Mouse (Mus musculus): Measurements from ENCODE around the gene Prss44. TPM values are rescaled to one million over a fixed set of nuclear protein-coding genes. Genes with fewer than 3 reads are reported as not detected.
"Not testable (repeated sequence)": the region's sequence is repeated elsewhere in the genome, so short reads cannot be mapped to it uniquely, and the experiment has no call there.

The Prss44 gene
- not detected in 2 replicates for total RNA-seq (2015)
- not detected in 2 replicates for total RNA-seq (2017)

DNA sequence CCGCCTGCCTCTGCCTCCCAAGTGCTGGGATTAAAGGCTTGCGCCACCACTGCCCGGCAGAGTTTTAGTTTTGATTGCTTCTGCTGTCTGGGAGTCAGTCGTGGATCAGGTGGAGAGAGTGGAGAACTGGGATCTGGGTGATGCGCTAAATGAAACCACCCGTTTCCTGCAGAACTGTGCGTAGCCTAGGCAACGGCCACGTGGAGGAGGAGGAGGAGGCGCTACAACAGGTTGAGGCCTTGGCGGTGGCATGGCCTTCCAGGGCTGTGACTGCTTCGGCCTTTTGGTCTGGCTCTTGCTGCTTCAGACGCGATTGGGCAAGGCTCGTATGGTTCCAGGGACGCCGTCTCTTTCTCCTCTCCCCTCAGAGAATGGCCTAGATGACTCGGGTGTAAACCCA lies at the start of gene Prss44:
TSS of gene Prss44 (plus strand) at position 206 of the 400 bp plus-strand sequence.
- ATAC-seq (ENCODE audit: poor library complexity, severe bottlenecking): no peak

GRCm38 (mm10) chr9:110772336-110772735 lies 41.5 kb upstream of the Prss44 start:
- ATAC-seq (ENCODE audit: poor library complexity, severe bottlenecking): no peak

DNA sequence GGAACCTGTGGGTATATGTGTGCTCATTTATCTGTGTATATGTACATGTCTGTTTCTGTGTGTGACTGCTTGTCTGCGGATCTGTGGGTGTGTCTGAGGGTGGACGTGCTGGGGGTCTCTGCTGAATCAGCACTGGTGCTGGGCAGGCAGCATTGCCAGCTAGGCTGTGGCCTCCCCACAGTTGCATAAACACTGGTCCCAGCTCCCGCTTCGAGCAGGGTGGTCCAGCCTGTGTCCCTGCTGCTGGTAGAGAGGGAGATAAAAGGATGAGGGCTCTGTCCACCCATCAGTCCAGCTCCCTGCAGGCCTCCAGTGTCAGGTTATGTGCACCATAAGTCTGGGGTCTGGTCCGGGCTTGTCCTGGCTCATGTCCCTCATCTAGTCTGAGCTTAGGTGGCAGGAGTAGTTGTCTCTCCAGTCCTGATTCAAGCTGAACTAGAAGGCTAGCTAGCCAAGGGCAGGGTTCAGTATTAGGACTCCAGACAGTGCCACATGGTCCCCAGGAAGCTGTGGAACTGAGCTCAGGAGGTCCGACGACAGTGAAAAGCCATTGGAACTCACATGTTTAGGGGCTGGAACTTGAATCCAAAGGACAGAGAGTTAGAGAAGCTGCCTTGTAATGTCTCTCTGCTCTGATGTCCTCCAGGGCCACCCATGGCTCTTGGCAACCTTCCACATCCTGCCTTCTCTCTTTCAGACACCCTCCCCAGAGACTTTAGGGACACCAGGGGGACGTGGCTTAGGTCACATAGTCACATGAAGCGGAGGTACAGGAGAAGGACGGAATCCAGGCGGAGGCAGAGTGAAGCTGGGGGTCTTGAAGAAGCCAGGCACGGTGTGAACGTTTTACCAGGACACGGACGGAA lies 39.2 kb upstream of the Prss44 start:
- ATAC-seq (ENCODE audit: poor library complexity, severe bottlenecking): no peak

DNA sequence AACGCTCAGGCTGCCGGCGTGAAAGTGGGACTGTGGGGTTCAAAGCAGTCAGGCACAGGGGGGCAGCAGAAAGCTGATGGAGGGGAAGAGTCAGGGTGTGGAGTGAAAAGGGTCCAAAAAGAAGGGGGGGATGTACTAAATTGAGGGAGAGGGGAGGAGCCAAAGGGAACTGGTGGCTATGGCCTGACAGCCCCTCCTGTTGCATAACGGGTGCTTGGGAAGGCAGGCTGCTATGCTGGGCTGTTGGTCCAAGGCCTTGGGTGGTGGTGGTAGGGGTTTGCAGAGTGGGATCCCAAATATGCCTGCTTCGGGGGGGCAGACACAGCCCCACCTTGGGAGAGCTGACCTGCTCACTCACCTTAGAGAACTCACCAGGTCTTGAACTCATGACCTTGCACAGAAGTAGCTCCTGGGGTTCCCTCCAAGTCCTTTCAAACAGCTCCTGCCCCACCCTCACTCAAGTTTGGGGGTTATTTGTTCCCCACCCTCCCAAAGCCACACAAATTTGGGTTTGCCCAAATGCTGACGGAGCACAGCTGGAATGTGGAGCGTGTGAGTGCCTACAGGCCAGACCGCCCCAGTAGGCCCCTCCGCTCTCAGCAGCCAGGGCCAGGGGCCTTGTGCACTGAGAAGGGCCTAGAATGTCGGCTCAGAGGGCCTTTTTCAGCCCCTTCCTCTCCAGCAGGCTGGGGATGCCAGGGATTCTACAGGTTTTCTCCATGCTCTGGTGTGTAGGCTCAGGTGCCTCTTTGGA lies 38.3 kb upstream of the Prss44 start:
- no peak for ATAC-seq (ENCODE audit: poor library complexity, severe bottlenecking)

DNA sequence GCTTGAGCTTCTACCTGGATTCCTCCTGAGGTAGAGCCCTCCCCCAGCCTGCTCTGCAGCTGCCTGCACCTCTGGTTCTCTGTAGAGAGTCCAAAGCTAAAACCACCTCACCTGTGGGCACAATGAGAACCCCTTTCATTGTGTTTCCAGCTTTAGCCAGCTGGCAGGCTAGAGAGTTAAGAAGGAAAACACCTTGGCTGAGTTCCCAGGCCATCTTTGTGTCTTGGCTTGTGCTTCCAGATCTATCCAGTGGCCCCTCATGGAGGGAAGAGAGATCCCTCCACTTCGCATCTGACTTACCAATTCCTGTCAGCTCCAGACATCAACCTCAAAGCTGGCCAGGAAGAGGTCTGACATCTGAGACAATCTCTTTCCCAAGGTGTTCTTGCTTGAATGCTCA lies 35.7 kb upstream of the Prss44 start:
- ATAC-seq (ENCODE audit: poor library complexity, severe bottlenecking): no peak

DNA sequence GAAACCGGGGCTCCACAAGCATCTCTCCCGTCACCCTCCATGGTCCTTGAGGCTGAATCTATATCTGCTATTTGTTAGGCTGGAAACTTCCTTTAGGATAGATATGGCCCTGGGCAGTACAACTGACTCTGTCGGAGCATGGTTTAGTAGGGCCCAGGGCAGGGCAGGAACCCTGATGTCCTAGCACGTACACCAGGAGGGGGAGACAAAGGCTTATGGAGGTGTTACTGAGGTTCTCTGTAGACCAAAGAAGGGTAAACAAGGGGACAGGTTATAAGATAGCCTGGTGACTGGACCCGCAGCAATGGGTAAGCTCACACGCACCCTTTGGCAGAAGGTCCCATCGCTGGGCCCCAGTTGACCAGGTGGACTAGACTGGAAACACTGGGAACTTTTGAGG lies 35.2 kb upstream of the Prss44 start:
- ATAC-seq (ENCODE audit: poor library complexity, severe bottlenecking): no peak

DNA sequence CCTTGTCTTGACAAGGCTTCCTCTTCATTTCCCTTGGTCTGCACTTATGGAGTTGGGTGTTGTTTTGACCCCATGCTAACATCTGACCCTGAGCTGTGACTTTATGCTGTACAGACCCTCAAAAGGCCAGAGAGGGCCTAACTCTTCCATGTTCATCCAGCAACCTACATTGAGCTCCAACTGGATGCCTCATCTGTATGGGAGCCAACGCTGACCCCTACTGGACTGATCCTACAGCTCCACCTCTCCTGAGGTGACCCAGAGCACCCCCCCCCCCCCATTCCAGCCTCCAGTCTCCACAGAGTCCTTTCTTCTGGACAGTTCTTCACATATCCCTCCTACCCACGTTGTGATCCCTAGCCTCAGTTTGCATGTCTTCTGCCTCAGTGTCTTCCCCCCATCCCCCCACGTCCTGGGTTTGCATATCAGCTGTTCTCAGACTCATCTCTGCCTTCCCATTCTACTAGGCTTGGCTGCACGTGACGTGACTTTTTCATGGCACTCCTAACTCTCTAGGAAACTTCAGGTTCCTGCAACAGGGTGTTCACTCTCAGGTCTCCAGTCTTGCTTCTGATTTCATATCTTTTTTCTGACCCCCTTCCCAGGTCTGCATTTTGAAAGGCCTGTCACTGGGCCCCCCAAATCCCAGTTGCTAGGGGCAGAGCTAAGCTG lies 34.4 kb upstream of the Prss44 start:
- ATAC-seq (ENCODE audit: poor library complexity, severe bottlenecking): no peak

GRCm38 (mm10) chr9:110781256-110781721 lies 32.5 kb upstream of the Prss44 start:
- peak; percentile 97 for ATAC-seq (ENCODE audit: poor library complexity, severe bottlenecking)

DNA sequence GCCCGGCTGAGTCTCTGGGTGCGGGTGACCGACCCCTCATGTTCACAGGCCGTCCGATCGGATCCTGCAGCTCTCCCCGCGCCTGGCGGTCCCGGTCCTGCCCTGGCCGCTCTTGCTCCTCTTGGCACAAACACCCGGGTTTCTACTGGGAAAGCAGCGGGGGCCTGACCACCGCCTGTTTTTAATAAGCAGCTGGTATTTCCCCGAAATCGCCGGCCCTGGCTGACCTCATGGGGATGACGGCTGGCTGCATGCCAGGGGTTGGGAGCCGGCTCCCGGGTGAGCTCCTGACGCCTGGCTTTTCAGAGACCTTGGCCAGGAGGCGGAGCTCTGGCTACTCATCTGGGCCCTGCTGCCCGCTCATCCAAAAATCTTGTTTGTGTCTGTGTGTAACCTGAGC lies 32.1 kb upstream of the Prss44 start:
- ATAC-seq (ENCODE audit: poor library complexity, severe bottlenecking): no peak; the same call in 1 of the 2 replicates

- ATAC-seq (ENCODE audit: poor library complexity, severe bottlenecking): no peak
These were observed 30.2 kb upstream of the Prss44 start for GRCm38 (mm10) chr9:110783611-110784010.

GRCm38 (mm10) chr9:110788169-110788568 lies 25.6 kb upstream of the Prss44 start:
- no peak for ATAC-seq (ENCODE audit: poor library complexity, severe bottlenecking)

DNA sequence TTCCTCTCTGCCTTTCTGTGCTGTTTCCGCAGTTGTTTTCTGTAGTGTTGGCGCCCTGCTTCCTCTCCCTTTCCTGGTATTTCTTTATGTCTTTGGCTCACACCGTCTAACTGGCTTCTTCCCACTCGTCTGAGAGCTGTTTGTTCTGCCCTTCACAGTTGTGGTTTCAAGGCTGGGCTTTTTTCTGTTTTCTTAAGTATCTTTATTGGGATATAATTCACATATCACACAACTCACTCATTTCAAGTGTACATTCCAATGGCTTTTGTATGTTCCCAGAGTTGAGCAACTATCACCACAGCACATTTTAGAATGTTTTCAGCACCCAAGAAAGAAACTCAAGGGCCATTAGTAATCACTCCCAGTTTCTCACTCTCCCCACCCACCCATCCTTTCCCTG lies 23.3 kb upstream of the Prss44 start:
- no peak for ATAC-seq (ENCODE audit: poor library complexity, severe bottlenecking)

DNA sequence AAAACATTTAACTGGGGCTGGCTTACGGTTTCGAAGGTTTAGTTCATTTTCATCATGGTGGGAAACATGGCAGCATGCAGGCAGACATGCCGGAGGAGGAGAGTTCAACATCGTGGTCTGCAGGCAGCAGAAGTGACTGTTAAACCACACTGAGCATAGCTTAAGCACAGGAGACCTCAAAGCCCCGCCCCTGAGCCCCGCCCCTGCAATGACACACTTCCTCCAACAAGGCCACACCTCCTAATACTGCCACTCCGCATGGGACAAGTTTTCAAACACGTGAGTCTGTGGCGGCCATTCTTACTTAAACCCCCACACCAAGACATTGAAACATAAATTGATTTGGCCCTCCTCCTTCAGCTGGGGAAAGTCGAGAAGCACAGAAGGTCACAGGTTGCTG lies 16.8 kb upstream of the Prss44 start:
- ATAC-seq (ENCODE audit: poor library complexity, severe bottlenecking): no peak

GRCm38 (mm10) chr9:110797866-110798265 lies 15.9 kb upstream of the Prss44 start, which contains the start of gene Prss42:
Gene Prss42 (plus strand): TSS chr9:110798166.
- no peak for ATAC-seq (ENCODE audit: poor library complexity, severe bottlenecking)

DNA sequence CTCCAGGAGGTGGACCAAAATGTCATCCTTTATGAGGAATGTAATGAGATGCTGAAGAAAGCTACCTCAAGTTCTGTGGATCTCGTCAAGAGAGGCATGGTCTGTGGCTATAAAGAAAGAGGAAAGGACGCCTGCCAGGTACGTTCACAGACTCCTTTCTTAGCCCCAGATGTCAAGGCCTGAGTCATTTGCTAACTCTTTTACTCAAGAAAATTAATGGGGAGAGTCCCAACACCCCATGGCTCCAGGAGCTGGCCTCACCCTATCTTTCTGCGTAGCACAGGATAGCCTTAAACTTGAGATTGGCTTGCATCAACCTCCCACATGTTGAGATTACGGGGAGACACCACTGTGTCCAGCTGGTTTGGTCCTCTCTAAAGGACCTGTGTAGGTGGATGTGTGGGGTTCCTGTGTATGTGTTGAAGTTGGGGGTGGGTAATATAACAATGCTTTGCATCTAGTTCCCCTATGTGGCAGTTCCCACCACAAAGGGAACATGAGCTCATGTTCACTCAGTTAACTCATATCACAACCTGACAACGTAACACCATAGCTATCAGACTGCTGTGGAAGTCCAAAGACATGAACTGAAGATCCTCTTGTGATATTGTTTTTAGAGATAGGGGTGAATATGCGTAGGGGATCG lies 12.8 kb upstream of the Prss44 start:
- no peak for ATAC-seq (ENCODE audit: poor library complexity, severe bottlenecking)

DNA sequence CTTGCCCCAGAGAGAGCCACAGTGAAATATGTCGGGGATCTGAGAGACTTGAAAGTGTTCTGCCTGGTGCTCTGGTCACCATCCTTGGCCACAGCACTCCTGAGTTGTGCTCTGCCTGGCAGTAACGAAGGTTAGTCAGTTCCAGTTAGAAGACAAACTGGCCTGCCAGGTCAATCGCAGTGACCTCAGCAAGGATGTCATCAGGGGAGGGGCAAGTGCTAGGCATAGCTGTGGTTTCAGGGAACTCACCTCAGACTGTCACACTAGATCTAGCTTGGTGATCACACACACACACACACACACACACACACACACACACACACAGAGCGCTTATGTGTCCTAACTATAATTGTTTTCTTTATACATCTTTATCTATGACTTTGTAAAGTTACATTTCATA lies 10.5 kb upstream of the Prss44 start:
- peak; percentile 47 for ATAC-seq (ENCODE audit: poor library complexity, severe bottlenecking)

GRCm38 (mm10) chr9:110810051-110810450 lies 3.7 kb upstream of the Prss44 start:
- ATAC-seq (ENCODE audit: poor library complexity, severe bottlenecking): no peak

DNA sequence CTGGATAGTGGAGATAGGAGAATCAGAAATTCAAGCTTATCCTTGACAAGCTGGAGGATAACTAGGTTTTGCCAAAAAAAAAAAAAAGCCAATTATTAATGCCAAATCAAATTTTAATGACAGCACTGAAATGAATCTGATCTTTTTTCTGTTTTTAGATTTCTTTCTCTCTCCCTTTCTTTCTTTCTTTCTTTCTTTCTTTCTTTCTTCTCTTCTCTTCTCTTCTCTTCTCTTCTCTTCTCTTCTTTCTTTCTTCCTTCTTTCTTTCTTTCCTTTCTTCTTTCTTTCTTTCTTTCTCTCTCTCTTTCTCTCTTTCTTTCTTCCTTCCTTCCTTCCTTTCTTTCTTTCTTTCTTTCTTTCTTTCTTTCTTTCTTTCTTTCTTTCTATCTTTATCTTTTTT lies 6.8 kb downstream of the Prss44 start:
- ATAC-seq (ENCODE audit: poor library complexity, severe bottlenecking): not testable (repeated sequence)

DNA sequence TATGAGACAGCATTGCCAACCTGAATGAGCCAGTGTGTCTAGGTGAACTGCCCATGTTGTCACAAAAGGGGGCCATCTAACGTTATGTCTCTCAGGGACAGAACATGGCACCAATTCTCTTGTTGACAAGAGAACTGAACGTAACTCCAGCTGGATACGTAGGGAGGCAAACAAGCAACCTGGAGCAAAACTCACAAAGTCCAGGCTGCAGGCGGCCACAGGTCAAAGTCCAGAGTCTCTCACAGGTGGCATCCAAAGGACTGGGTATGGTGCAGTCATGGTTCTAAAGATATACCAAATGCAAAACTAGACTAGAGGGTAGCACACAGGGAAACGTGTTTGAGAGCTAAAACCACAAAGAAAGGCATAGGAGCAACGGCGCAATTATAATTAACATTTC lies 7.6 kb downstream of the Prss44 start:
- no peak for ATAC-seq (ENCODE audit: poor library complexity, severe bottlenecking)

DNA sequence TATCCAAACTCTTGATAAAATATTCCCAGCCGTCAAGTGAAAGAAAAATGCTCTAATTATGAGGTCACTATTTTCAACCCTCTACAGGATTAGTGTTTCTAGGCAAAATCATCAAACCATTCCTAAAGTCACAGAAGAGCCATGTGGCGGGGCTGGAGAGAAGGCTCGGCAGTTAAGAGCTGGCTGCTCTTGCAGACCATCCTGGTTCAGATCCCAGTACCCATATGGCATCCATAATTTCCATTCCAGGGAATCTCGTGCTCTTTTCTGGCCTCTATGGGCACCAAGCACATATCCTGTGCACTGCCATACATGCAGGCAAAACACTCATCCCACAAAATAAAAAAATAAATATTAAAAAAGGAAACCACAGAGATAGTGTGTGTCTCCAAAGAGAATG lies 11.6 kb downstream of the Prss44 start:
- 0 out of 2 replicates have a peak, but pooled peaks have one; percentile 18 for ATAC-seq (ENCODE audit: poor library complexity, severe bottlenecking)

DNA sequence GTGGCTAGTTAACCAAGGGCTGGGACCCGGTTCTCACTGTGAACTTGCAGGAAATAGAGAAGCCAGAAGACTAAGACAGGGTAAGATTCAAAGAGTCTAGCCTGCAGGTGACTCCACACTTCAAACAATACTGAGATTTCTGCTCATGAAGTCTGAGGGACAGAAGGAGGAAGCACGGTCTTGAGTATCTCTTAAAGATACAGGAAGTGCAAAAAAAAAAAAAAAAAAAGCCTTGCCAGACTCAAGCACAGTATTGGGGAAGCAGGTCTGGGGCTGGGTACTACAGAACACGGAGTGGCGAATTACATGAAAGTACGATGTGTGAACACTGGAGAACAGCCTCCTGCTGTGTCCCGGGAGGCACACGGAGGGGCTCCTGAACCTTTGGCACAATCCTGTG lies 12.0 kb downstream of the Prss44 start:
- ATAC-seq (ENCODE audit: poor library complexity, severe bottlenecking): peak; percentile 93
